Mouse (Mus musculus): ENCODE data around the gene Btbd11.

DNA sequence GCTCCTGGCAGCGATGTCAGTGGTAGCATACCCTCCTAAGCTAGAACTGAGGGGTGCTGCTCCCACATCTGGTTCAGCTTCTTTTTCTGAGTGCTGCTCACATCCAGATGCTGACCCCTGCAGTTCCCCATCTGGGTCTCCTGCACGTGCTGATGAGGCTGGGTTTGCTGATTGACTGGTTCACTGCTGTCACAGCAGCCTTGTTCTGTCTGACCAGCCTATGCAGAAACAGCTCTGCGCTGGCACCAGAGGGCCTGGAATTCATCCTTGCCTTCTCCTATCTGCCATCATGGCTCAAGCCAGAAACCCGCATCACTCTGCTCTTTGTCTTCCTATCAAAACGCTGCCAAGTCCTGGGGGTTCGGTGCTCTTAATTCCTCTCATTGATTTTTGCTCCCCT, 95.9 kb downstream of the Btbd11 start:
- TF ChIP-seq CTCF (IDR thresholded peaks at IDR 0.05; ENCODE audit: borderline replicate concordance, insufficient read depth, low read depth, low read length) (no peak), POLR2A (IDR thresholded peaks at IDR 0.05; ENCODE audit: borderline replicate concordance, insufficient read depth, low read length) (no peak)

Measured in cerebellum, adult 2 months (tissue).